Mouse (Mus musculus) brain, adult 2 months (tissue): ENCODE data around the gene Rnf145.
A peak's percentile ranks its signal among the peaks of the same experiment; 100 is the strongest.

Experiments
- DNase-seq: peaks from one replicate; pipeline ENCODE4 v3.0.0; 2011; ENCODE audit warnings: low read depth, low spot score

Rnf145 gene

DNA sequence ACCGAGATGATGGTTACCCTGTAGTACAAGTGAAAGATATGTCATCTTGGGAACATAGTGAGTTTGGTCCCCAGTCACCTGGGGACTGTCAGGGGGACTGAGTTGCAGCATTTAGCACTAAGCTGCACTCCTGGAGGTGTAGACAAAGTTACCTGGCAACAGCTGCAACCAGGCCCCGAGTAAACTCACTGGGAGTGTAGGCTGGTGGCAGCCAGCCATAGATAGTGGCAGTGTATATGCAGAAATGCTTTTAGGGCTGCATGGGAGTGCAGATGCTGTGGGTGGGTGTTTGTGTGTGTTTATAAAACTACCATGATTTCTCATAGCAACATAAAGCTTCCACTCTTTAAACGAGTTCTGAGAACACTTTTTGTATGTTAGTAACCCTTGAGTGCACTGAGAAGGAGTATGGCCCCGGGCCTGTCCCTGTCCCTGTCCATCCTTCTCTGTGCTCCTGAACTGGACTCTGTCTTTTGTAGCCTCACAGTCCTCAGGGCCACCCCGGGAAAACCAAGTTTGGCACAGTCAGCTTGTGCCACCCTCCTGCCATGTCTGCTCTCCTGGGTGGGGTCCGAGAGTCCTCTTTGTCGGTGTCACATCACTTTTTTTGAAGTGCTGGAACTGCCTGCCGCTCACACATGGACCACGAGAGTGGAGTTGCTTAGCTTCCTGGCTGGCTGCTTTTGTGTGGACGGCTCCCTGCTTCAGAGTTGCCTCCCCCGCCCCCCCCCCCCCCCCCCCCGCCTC, 43.8 kb downstream of the Rnf145 start:
- peak; percentile 62 for DNase-seq

DNA sequence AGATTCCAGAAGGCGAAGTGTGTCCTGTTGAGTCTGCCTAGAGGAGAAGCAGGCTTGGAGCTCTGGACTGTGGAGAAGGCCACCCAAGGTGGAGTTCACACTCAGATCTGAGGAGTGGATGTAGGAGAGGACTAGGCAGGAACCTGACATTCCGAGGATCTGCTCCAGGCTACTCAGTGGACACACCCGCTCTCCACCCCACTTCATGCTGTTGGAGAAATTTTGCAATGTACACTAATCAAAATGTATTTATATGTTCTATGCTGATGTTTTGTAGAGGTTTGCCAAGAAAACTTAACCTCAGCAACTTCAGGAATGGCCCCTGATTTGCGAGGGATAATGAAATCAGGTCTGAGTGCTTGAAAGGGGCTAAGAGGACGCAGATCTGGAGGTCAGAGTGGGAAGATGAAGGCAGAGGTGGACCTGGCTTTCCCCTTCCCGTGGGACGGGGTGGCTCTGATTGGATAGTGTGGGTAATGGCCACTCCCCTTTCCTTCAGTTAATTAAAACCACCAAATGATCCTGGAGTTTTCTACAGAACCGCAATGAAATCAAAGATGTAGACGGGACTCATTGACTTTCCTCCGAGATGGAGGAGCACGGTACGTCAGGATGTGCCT, 45.6 kb downstream of the Rnf145 start:
- no peak for DNase-seq

DNA sequence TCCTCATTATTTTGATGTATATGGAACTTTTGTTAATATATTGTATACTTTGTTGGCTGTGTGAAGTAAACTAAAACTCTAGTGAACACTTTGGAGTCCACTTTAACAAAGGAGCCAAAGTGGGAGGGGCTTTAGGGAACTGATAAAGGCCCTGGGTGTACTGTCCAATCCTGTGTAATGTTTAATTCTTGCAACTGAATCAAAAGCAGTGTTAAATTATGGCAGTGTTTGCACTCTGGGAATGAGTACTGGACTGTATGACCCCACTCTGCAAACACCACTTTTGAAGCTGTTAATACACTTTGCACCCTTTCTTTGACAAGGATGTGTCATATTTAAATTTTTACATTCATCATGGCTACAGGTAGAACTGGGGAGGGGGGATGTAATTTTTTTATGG, 46.2 kb downstream of the Rnf145 start:
- no peak for DNase-seq

DNA sequence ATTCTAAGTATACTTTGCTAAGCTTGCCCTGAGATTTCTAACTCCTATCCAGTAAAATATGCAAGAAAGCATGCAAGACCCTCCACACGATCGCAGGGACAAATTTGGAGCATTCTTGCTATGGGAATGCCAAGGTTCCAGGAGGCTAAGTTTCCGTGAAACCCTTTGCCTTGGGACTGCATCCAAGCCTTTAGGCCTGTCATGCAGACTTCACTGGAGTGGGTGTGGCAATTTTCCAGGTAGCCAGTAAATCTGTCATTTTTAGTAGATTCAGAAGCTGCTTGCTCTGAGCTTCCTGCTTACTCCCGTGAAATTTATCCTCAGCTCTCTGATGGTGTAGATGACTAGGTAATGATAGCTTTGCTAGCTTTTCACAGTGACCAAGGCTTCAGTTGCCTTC, 51.6 kb downstream of the Rnf145 start:
- peak; percentile 37 for DNase-seq

DNA sequence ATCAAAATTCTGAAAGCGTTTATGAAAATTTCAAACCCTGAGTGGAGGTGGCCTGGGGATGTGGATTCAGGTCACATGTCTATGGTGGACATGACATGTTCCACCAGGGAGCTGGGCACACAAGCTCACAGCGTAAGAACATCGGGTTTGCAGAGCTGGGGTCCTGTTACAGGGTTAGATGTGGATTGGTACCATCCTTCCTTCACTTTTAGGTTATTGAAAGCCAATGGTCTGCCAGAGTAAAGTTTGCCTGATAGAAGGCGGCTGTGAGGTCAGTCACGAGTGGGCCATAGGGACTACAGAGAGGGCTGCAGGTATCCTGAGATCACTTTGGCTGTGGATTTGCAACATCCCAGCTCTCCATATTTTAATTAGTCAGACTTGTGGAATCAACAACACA, 54.0 kb downstream of the Rnf145 start:
- DNase-seq, result no peak

DNA sequence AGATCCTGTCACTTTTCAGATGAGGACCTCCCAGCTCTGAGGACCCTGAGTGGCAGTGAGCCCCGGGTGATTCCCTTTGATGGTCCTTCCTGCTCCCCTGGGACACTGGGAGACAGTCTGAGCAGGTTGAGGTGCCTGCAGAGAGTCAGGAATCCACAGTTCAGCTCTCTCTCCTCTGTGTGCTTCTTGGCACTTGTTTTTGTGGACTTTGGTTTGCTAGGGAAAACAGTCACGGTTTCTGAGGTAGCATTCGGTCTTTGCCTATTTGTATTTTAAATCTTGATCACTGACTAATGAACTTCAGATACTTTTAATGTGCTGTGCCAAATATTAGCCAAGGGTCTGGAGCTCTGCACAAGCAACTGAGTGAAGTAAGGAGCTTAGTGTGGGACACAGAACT, 54.6 kb downstream of the Rnf145 start:
- DNase-seq, result no peak

DNA sequence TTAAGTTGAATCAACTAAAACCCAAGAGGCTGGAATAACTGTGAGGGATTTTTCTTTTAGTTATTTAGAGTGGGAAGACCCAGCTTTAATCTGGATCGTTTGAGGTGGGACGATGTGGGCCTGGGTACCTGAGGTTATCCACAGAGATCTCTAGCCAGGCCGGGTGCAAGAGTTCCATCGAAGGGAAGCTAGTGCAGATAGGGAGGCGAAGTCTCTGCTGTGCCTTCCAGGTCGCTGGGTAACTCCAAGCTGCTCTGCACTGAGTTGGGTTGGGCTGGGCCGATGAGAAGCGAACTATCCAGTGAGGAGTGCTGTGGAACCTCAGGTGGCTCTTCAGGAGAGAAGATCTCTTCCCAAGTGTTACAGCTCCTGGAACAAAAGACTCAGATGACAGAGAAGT, 55.6 kb downstream of the Rnf145 start:
- no peak for DNase-seq

DNA sequence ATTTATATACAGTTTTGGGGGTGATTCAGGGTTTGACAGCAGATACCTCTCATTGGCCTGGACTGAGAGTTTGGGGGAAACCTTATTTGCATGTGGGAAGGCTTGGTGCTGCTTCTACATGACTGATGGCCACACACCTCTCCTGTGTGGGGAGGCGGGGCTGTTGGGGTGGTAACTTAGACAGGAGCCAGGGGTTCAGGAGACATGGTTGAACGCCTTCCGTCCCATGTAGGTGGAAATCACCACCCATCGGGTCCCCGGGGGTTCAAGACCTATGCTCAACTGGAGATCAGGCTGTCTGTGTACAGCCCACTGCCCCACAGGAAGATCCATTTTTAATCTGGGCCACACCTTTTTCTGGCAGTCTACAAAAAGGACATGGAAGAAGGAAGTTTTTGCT, 56.1 kb downstream of the Rnf145 start:
- no peak for DNase-seq

DNA sequence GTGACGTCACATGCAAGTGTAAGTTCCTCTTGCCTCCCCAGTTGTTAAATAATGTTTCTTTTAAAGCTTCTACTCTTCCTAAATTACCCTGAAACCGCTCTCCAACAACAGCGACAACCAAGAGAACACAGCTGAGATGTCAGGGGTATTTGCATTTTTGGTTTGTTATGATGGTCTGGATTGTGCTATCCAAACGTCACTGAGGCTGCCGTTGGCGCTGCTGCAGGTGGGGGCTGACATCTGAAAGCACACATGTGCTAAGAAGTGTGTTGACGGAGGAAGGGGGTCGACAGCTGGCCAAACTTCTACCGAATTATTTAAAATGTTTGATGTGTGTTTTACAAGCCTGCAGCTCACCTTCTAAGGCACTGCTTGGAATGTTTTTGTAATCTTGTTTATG, 59.1 kb downstream of the Rnf145 start:
- no peak for DNase-seq

DNA sequence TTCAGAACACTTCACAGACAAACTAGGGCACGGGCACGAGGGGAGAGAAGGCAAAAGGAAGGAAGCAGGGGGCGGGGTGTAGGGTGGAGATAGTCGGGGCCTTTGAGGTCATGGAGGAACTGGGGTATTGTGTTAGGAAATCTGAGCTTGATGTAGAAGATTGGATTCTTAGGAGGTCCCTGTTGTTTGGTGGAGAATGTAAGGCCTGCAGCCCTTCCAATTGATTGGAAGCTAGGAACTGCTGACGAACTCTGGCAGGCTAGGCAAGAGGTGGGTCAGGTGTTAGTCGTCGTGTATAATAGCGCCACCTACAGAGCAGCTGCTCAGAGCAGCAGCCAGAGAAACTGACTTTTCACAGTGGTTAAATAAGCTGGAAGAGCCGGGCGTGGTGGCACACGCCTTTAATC, 62.5 kb downstream of the Rnf145 start:
- peak; percentile 82 for DNase-seq

DNA sequence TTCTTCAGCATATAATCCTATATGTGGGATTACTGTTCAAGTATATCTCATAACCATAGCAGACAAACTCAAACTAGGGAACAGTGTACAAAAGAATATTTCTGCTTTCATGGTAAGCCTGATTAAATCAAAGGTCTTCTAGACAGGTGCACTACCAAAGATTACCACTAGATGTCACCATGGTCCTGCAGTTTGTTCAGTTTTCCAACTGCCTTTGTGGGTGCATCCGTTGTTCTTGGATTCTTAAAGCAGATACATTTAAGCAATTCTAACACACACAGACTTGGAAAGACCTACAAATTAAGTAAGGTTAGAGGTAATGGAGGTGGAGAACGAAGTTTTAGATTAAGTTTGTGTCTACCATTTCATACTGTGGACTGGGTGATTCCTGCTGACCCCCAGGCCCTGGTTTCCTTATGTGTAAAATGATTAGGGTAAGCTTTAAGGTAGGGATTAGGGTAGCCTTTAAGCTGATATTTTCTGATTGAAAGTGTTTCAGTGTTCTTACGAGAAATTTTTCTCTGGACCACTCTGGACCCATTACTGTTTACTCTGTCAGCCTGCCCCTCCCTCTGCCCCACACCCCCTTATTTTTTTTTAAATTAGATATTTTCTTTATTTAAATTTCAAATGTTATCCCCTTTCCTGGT, 67.4 kb downstream of the Rnf145 start:
- peak; percentile 87 for DNase-seq

DNA sequence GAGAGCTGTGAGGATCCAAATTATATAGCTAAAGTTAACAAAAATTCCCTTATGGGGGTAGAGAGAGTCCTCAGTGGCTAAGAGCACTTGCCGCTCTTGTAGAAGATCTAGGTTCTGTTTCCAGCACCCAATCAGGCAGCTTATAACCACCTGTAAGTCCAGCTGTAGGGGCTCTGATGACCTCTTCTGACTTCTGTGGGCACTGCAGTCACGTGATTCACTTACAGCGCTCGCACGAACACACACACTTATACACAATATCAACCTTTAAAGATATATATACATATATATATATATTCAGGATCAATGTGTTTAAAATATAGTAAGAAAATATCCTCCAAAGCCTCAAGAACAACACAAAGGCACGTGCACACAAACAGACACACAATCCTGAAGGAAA, 74.3 kb downstream of the Rnf145 start:
- DNase-seq, result no peak

DNA sequence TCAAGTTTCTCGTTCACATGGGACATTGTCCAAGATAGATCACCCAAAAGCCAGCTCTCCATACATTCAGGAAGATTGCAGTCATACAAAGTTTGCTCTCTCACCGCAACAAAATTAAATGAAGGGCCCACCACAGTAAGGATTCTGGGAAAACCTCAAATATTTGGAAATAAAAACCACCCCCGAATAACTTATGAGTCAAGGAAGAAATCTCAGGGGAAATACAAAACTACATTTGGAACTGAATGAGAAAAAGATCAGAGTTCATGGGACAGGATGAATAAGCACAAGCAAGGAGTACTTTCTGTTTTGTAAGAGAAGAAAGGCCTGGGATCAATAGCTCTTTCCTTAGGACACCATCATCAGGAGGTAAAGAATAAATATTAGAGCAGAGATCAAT, 76.0 kb downstream of the Rnf145 start:
- no peak for DNase-seq

DNA sequence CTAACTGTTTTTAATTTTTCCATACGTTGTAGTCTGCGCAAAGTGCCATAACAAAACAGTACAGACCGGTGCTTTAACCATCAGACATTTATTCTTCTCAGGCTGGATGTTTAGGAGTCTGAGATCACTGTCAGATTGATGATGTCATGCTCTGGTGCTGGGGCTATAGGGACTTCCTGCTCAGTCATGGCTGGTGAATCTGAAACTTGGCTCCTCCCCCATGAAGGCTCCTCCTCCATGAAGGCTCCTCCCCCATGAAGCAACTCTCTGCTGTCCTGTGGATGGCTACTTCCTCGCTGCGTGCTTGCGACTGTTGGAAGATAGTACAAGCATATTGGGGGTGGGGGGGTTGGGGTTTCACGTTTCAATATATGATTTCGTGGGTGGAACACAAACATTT, 88.1 kb downstream of the Rnf145 start:
- DNase-seq, result no peak

DNA sequence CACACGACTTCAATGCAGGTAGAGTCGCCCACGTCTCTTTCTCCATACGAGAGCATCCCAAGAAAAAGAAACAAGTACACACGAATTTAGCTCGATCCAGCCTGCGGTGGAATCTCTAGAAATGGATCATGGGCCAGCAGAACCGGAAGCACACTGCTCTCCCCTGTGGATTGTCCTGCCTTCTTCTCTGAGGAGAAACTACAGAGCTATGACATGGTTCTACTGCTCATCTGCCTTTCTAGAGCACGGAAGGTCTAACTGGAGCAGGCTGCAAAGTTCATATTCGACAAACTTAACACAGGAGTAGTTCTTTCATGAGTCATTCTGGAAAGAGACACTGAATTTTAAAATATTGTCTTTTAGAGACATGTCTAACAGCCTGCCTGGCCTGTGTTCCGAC, 89.9 kb downstream of the Rnf145 start:
- no peak for DNase-seq

DNA sequence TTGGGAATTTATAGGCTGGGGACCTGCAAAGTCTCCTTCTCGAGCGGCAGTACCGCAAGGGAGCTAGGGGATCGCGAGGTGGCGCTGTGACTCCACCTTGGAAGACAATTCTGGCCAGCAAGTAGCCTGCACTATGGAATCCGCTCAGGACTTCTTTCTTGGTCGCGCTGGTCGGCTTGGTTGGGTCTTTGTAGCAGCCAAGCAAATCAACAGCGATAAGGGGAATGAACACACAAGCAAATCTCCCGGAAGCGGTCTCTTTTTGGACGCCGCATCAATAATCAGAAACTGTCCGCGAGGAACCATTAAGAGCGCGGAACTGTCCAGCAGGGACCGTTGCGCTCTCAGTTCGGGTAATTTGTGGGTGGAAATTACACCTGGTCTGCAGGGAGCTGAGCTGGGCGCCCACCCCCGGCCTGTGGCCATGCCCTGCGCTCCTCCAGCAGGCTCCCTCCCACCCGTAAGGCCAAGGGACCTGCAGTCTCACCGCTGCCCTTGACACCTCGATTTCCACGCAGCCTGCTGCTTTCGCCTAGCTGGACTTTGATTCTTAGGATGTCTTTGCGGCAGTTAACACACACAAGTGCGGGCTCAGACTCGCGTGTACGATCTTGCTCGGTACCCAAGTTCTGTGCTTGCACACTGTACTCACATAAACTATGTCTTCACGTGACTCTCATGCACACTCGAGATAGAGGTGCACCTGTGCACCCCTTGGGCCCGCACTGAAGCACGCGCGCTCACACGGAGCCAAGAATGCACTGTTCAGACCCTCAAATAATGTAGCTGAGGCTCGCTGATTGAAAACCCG, 92.4 kb downstream of the Rnf145 start:
- DNase-seq, result peak; percentile 95

DNA sequence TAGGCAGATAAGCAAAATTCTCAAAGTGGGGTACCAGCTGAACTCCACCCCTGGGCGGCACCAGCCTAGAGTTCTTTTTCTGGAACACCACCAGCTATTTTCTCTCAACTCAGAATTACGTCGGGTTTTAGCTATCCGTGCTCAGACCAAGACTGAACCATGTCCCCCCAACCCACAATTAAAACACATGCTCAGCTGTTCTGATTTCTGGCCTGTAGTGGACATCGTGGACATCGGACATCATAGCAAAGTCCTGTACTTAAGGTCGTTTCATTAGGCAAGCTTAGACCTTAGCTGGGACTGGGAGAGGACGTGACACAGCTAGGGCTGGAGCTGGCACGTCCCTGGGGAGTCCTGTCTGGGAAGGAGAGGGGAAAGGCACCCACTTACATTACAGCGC, 93.4 kb downstream of the Rnf145 start:
- DNase-seq, result no peak

DNA sequence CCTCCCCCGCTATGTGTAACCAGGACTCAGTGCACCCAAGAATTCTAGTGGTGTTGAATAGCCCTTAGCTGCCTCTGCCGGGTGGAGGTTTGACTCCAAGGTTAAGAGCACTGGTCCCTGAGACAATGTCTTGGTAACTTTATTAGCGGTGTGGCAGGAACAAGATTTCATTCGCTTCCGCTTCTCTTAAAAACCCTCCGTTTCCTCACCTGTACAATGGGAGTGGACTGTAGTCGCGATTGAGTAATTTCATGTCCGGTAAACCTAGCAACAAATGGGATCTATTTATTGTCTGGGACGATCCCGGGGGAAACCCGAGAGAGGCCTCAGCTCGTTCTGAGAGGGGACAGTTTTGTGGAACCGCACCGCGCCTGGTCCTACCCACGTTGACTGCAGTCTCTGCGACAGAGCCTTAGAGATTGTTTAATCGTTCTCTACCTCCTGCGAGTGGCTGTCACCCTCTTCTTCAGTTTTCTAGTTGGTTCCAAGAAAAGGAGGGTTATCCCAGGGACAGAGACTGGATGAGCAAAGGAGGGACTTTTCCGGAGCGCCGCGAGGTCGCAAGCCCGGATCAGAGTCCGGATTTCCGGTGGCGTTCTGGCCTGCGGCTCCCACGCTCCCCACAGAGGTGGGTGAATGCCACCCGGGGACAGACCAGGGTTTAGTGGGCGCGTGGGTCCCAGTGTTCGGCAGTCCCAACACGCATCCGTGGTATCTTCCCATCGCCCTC, 94.1 kb downstream of the Rnf145 start:
- DNase-seq, result no peak

DNA sequence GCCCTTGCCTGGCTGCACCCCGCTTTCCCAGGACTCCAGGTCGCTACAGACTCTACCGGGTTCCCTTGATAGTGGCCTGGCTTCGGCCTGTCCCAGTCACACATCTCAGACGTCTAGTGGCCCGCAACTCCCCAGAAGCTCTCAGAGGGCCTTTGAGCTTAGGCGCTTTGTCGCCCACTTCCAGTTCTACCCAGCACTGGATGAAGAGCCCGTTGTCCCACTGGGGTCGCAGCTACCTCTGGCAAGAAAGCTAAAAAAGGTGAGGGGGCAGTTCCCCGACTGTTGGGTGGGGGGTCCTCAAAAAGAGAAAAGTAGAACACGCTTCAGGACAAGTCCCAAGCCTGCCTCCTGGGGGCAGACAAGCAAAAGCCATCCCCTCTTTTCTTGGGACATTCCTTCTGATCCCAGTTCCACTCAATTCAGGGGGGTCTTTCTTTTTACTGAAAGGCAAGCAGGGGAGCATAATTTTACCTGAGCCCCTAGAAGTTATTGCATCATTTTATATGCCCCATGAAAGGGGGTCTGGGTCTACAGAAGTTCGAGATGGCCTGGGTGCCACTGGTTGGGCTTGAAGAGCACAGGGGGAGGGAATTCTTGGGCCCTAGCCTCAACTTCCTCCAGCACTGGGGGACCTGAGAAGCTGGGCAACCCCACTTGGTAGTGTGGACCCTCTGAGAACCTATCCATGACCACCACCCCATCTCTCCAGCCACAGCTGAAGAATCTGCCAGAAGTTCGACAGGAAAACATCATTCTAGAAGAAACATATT, 94.8 kb downstream of the Rnf145 start:
- DNase-seq, result no peak
